Mouse (Mus musculus) MEL (cell line): ENCODE results near the gene Ms4a6d.

Experiments
- CTCF ChIP-seq, 3 experiments: IDR thresholded peaks in 2 of 3; conservative IDR thresholded peaks in 1 of 3; 2 replicates each; pipeline ENCODE4 v1.5.1; 2011 to 2012; ENCODE audit warnings: low read length in 3 of 3, low read depth in 2 of 3, mild to moderate bottlenecking in 2 of 3, improper control_type of control experiment in 1 of 3, inconsistent platforms in 1 of 3, mixed read lengths in 1 of 3, moderate library complexity in 1 of 3; ENCODE audit not compliant: control insufficient read depth in 1 of 3, insufficient read depth in 1 of 3, poor library complexity in 1 of 3, severe bottlenecking in 1 of 3
- ELF1 ChIP-seq: IDR thresholded peaks from 2 replicates; pipeline ENCODE4 v1.6.1; 2014; ENCODE audit warnings: low read depth, mild to moderate bottlenecking, inconsistent platforms, low read length, improper control_type of control experiment, moderate library complexity
- EP300 ChIP-seq, 2 experiments: IDR thresholded peaks; 2 replicates each; pipeline ENCODE4 v1.6.1; 2011; ENCODE audit warnings: improper control_type of control experiment in 2 of 2, low read length in 2 of 2, low read depth in 1 of 2, mild to moderate bottlenecking in 1 of 2
- GABPA ChIP-seq: IDR thresholded peaks from 2 replicates; pipeline ENCODE4 v1.6.1; 2012; ENCODE audit warnings: low read depth, mild to moderate bottlenecking, inconsistent platforms, low read length, improper control_type of control experiment, moderate library complexity
- KAT2A ChIP-seq: conservative IDR thresholded peaks from 2 replicates; pipeline ENCODE4 v1.6.1; 2012; ENCODE audit warnings: low read depth, low read length, improper control_type of control experiment, inconsistent platforms
- MAZ ChIP-seq: IDR thresholded peaks from 2 replicates; pipeline ENCODE4 v1.6.1; 2012; ENCODE audit warnings: low read depth, mild to moderate bottlenecking, inconsistent platforms, low read length, improper control_type of control experiment
- MXI1 ChIP-seq: IDR thresholded peaks from 2 replicates; pipeline ENCODE4 v1.6.1; 2011; ENCODE audit warnings: mild to moderate bottlenecking, low read depth, low read length, improper control_type of control experiment
- MYC ChIP-seq: IDR thresholded peaks from 2 replicates; pipeline ENCODE4 v1.6.1; 2011; ENCODE audit warnings: low read depth, mild to moderate bottlenecking, low read length, improper control_type of control experiment, moderate library complexity
- POLR2A ChIP-seq, 2 experiments: IDR thresholded peaks; 2 replicates each; pipeline ENCODE4 v1.6.1; 2011 to 2012; ENCODE audit warnings: low read length in 2 of 2, mild to moderate bottlenecking in 2 of 2, control low read depth in 1 of 2, improper control_type of control experiment in 1 of 2, low read depth in 1 of 2, moderate library complexity in 1 of 2; ENCODE audit not compliant: control insufficient read depth in 1 of 2, insufficient read depth in 1 of 2, poor library complexity in 1 of 2
- POLR2AphosphoS5 ChIP-seq: IDR thresholded peaks from 2 replicates; pipeline ENCODE4 v1.6.1; 2012; ENCODE audit warnings: low read depth, borderline replicate concordance, mild to moderate bottlenecking, inconsistent platforms, low read length, moderate library complexity, mixed read lengths
- SMC3 ChIP-seq: IDR thresholded peaks from 2 replicates; pipeline ENCODE4 v1.6.1; 2011; ENCODE audit warnings: low read depth, low read length, improper control_type of control experiment
- USF2 ChIP-seq, 2 experiments: IDR thresholded peaks; 2 replicates each; pipeline ENCODE4 v1.6.1; 2011 to 2012; ENCODE audit warnings: improper control_type of control experiment in 2 of 2, low read length in 2 of 2, borderline replicate concordance in 1 of 2, inconsistent platforms in 1 of 2, low read depth in 1 of 2, mild to moderate bottlenecking in 1 of 2; ENCODE audit not compliant: insufficient read depth in 1 of 2

DNA sequence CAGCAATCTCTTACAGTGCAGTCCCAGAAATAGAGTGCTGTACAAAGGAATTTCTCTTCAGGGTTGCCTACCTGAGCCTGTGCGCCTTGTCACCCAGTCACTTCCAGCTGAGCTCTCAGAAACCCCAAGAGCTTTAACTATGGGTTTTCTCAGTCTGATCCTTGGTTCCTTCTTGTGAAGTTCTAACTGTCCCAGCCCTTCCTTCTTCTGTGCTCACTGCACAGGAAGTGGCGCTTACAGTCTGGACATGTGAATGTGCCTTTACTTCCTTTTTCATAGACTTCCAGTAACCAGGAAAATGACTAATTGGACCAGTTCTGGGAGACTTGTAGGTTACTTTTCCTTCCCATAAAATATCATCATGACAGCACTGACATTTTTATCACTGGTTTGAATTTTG is at the start of gene Ms4a6d:
- TF ChIP-seq POLR2AphosphoS5: no peak
- no peak for TF ChIP-seq MXI1
- no peak for TF ChIP-seq EP300 (IDR thresholded peaks at IDR 0.05; ENCODE audit: low read depth in 1 of 2, low read length in 2 of 2)
- TF ChIP-seq KAT2A: no peak
- no peak for TF ChIP-seq CTCF (IDR thresholded peaks at IDR 0.05 in 2 of 3, conservative IDR thresholded peaks at IDR 0.05 in 1 of 3; ENCODE audit: control insufficient read depth in 1 of 3, insufficient read depth in 1 of 3, low read depth in 2 of 3, low read length in 3 of 3, poor library complexity in 1 of 3, severe bottlenecking in 1 of 3)
- TF ChIP-seq POLR2A (IDR thresholded peaks at IDR 0.05; ENCODE audit: control insufficient read depth in 1 of 2, insufficient read depth in 1 of 2, low read depth in 1 of 2, low read length in 2 of 2, poor library complexity in 1 of 2): no peak
- TF ChIP-seq USF2 (IDR thresholded peaks at IDR 0.05; ENCODE audit: borderline replicate concordance in 1 of 2, insufficient read depth in 1 of 2, low read depth in 1 of 2, low read length in 2 of 2): no peak
- TF ChIP-seq ELF1: no peak
- no peak for TF ChIP-seq MYC
- TF ChIP-seq SMC3: no peak
- TF ChIP-seq GABPA: no peak
- TF ChIP-seq MAZ: no peak
